Mouse (Mus musculus): ENCODE measurements around the gene Irak4.

The Irak4 gene

DNA sequence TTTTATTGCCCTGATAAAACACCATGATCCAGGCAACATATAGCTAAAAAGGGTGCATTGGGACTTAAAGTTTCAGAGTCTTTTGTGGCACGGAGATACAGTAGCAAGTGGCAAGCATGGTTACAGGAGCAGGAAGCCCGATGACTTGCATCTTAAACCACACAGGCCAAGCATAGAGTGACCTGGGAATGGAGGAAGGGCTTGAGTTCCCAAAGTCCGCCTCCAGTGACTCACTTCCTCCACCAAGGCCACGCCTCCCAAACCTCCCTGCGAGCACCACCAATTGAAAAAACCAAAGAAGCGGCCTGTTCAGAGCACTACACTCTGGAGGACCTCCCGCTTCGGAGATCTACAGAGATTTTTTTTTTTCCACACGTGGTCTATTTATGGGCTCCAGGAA lies 22.4 kb downstream of the Irak4 start:
- DNase-seq = no peak

DNA sequence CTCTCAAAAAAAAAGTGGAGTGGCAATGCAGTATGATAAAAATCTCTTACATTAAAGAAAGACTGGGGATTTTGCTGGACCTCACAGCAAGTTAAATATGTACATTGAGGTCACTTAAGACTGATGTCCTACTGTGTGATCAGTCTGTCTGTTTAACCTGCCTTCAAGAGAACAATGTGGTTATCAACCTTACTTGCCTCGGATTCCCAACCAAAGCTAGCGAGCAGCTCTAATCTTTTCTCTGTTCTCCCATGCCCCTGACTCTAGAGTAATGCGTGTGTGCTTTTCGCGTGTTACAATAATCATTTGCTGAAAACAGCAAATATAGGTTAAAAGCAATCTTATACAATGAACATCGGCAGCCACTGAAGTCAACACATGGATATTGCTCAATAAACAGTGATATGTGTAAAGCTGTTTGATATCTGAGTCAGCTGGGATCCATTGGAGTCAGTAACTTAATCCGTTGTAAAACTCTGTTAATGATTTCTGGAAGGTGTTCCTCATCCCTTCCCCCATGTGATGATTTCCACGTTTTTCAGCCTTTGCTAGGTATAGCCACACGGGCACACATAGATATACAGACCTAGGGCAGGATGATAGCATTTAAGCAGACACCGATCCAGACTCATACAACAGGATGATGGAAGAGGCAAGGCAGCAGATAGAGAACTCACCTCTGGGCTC lies 25.2 kb downstream of the Irak4 start:
- no peak for DNase-seq

DNA sequence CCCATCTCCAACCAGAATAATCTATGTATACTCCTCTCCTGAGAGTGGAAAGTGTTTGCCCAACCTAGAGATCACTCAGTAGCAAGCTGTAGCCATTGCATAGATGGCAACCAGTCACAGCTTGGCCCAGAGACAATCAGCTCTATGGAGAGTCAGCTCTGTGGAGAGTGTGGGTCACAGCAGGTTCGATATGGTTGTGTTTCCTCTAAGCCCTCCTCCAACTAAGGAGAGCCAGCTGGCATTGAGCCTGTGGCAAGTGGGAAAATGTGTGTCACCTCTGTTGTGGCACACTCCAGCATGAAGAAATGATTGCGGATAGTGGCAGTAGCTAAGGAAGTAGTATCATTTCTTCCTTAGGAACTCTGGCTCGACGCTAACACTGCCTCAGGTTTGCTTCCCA lies 28.1 kb downstream of the Irak4 start:
- DNase-seq = no peak

DNA sequence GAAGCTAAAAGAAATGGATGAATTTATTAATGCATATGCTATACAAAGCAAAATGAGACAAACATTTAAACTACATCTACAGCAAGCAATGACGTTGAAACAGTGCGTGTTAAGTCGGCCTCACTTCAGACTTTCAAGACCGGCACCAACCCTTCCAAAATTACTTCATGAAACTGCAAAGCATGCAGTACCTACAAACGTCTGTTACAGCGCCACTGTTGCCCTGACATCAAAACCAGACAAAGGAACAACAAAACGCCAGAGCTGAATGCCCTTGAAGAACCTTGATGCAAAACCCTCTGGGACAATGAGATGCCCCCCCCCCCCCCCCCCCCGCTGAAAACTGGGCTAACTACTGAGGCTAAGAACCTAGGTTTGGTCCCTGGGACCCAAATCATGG lies 29.3 kb downstream of the Irak4 start:
- no peak for DNase-seq

DNA sequence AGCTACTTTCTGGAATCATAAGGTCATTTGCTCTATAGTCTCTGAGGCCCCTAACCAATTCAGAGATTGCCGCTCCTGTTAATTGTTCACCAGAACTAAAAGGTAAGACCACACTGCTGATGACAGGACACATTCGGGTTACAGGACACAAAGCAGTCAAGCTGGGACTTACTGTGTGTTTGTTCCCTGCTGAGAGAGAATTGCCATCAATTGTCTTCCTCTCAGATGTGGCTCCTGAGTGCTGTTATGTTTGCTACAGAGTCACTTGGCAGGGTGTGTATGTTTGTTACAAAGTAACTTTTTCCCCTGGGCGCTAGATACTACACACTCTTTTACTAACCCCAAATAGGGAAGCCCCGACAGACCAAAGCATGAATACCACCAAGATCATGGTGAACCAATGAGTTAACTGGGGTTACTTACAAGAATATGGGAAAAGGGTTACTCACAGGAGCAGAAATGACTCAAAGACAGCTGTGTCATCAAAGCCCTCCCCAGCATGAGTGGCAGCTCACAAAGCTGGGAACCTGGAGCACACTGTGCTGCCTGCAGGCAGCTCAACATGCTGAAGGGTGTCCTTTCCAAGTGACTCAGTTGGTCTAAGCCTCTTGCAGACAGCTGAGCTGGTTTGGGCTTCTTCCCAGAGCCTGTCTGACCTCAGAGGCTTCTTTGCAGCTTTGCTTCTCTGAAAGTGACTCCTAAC lies 31.3 kb downstream of the Irak4 start:
- no peak for DNase-seq

DNA sequence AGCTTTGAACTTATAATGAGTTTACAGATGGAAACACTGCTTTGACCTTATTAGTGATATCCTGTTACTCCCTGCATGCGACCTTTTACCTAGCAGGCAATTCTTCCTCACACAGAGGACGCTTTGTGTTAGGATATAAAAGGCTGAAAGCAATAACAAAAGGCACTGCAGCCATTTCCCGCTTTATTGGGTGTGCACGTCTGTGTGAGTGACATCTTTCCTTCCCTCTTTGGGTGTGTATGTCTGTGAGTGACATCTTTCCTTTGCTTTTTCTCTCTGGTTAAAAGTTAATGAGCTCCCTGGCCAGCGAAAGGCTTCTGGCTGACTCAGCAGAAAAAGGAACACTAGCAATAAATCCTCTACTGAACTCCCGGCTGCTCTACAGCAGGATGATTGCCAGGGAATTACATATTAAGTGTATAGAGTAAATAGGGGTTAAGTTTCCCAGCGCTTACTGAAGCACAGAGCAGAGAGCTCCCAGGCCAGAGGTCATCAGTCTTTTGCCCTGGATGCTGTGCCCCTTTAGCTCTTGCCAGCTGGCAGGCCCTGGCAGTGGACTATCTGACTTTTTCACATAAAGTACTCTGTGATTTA lies 38.7 kb downstream of the Irak4 start:
- DNase-seq = no peak

DNA sequence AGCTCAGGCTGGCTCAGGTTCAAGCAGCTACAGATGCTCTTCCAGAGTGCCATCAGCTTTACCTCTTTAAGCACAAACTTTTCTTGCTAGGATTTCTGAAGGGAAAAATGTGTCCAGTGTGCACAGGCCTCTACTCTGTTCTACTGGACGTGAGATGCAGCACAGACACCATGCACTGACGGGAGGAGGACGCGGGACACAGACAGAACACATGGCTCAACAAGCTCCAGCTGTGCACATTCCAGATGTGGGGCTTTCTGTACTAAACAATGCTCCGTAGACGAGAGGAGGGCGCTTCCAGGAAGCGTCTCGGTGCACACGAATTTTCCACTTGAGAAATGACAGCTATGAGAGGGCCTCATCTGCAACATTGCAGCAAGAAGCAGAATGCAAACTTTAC lies 39.7 kb downstream of the Irak4 start:
- DNase-seq = no peak

DNA sequence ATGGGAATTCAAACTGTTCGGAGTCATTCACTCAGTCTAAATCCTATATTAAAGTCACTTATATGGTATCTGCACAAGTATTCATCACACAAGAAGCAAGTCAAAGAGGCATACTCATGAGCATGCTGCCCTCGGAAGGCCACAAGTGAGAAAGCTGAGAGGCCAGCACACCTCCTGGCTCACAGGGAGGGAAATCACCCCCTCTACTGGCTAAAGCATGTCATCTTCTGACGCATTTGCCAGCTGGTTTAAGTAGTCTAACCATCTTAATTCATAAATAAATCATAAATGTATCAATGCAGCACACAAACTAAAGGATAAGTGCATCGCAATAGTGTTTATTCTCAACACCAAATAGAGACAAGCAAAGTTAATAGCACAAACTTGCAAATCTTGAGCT lies 41.3 kb downstream of the Irak4 start:
- no peak for DNase-seq

DNA sequence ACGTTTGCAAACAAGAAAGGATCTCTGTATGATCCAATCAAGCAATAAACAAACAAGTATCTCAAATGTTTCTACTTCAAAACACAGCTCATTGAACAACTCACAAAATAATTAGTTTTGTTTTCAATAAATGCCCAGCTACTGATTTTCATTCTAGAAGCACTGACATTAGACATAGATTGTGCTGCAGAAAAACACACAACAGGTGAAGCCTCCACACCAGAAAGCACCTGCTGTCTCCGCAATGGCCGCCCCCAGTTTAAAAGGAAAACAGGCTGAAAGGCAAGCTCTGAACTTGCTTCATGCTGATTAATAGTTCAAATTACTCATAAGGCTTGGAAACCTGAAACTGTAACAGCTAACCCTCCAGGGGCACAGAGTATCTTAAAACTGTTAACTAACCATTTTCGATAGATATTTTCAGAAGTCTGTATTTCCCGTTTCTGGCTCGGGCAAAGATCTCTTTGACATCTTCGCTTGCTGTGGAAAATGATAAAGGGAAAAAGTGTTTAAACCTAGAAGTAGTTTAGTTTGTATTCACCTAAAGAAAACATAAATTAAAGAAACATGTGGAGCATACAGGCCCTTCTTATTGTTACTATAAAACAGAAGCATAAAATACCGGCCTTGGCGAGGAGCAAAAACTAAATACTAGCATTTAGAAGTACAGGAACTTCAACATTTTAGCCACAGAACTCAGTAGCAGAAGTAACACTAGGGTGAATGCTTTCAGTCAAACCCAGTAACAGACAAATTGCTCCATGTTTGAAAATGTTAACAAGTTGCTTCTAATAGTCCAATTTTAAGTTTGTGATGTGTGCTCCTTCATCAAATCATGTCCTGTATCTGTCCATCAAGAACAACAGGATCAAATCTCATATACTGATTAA lies 44.6 kb downstream of the Irak4 start:
- DNase-seq = no peak

DNA sequence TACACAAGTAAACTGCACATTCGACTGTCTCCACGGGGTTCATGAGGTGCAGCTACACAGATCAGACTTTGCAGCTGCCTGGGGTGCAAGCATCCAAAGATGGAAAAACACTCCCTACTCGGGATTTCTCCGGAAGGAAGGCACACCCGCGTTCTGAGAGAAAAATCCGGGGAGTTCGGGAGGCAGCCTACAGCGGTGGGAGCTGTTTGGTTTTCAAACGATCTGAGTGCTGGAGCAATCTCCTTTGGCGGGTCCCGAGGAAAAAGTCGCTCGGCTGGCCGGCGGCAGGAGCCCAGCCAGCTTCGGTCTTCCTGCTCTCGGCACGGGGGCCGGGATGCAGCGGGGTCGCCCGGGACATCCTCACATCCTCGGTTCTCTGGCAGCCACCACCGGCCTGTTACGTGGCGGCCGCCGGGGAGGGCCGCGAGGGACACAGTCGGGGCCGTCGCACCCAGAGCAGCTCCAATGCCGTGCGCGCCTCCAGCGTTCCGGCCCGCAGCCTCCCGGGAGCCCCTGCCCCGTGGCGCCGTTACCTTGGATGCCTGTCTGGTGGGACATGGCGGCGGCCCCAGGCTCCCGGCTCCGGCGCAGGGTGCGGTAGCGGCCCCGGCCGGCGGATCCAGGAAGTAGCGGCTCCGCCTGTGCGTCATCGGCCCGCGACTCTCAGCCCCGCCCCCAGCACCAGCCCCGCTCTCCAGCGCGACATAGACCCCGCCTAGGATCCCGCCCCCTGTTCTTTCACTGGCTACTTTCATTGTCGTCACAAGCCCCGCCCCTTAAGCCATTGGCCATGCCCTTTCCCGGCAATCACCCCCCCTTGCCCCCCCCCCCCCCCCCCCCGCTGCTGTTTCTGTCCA lies 46.0 kb downstream of the Irak4 start, which contains the start of gene Twf1:
Twf1 (minus strand) TSS at position 671 of the 857 bp plus-strand sequence.
- DNase-seq = peak; percentile 98

DNA sequence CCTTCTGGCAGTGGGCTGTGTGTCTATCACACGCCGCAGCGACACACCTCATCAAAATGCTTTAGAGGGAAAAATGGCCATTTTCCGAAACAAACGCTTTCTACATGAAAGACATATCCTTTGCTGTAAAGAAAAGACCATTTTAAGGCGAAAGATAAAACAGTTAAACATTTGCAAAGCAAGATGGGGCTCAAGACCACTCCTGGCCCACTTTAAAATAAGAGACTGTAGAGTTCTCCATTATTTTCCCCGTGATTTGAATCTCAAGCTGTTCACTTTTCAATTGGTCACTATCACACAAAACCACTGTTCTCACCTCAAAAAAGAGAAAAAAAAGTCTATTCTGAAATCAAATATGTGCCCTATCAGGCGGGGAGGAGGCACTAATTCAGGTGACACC lies 46.6 kb downstream of the Irak4 start:
- no peak for DNase-seq

DNA sequence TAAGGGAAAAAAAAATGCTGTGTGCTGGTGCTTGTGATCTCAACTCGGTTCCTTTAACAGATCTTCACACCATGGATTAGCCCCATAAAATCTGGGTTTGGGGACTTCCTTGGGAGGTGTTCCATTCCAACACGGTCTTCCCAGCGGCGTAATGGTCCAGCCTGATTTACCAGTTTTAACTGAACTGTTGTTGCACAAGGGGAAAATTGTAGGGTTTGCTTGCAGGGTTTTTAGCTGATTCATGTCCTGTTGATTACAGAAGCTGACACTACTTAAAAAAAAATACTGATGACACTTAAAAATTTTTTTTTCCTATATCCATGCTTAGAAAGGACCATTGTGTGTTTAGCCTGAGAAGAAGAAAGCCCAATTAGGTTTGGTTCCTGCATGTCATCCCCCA lies 47.9 kb downstream of the Irak4 start:
- DNase-seq = no peak

DNA sequence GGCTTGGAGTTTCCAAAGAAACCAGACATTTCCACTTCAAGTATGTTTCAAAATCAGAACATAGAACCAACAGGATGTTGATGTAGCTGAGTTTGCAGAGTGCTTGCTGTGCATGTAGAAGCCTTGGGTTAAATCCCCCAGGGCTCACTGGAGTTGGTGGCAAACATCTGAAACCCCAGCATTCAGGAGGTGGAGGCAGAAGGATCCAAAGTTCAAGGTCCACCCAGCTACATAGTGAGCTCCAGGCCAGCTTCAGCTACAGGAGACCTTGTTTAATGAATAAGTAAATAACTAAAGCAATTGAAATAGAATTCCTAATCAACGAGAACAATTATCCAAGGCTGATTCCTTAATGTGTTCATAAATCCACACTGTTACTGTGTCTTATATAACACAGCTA lies 50.1 kb downstream of the Irak4 start:
- no peak for DNase-seq

DNA sequence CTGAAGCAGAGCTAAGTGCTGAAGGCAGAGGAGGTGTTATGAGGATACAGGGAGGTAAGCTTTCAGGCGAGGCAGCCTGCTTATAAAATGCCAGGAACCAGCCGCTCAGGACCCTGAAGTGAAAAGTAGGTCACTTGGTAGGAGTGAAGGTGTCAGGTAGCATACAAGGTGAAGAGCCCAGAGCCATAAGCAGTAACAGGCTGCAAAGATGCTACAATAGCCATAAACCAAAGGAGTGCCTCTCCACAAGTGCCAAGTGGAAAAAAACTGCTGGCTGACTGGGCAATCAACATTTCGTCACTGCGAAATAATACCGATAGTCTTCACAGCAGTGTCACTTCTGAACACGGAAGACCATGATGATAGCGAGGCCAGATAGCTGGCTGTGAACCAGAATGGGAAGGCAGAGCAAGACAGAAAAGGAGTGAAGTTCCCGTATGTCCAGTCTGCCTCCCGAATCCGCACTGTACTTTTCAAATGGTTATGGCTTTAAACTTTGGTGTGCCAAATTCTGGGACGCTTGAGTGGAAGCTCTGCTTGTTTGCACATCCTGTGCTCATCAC lies 56.8 kb downstream of the Irak4 start:
- no peak for DNase-seq

DNA sequence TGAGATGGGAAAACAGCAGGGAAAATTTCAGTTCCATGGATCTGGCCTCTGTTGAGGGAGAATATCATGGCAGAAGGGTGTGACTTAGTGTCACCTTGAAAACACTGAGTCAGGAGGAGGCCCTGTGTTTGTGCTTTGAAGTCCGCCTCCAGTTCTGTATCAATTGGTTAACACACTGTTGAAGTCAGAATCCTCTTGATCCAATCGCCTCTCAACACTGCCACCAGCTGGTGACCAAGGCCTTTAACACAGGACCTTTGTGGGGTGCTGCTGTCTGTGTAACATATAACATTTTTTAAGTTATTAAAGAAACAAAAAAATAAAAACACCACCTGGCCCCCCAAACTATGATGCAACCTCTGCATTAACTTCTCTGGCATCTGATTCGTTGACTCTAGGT lies 57.9 kb downstream of the Irak4 start:
- DNase-seq = peak; percentile 30

DNA sequence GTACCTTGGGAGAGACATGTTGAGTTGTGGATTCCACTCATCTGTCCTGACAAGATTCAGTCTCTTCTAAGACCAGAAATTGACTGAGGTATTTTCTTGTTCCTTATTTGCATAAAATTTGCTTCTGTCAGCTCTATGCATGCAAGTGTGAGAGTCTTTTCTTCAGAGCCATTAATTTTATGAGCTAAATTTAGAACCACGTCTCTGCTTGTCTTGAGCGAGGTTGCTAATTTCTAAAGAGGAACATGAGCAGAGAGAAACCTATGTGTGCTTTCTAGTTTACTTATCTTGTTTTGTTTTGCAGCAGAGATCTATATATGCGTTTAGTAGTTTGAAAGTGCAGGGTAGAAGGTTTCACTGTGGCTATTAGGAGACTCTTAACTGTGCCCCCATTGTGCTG lies 59.0 kb downstream of the Irak4 start:
- no peak for DNase-seq

DNA sequence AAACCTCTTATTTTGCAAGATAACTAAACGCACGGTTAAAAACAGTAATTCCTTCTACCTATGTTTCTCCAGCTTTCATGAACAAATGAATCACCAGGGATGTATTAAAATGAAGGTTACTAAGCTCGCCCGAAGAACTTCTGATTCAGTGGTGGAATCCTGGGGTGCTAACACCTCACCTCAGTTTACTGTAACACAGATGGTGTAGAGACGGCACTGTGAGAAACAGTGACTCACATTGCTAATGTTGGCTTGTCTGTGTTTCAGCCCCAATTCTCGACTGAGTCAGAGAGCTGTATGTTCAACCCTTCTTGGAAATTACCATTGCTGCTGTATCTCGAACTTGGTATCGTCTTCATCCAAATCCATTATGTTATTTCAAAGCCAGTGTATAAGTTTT lies 64.3 kb downstream of the Irak4 start:
- no peak for DNase-seq

DNA sequence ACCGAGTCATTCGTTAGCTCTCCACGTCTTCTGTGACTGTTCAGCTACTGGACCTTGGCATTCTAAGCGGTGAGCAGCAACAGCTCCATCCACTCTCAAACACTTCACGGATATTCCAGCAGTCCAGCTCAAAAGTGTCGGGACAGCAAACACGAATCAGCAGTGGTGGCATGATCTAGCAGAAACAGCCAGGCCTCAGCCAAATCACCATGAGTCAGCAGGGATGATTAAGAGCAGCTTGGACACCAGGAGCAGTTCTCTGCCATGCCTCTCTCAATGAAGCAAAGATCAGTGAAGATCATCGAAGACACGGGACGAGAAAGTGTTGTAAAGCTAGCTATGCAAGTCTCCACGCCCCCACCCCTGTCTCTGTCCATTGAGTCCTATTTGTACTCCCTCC lies 72.6 kb downstream of the Irak4 start:
- DNase-seq = no peak

DNA sequence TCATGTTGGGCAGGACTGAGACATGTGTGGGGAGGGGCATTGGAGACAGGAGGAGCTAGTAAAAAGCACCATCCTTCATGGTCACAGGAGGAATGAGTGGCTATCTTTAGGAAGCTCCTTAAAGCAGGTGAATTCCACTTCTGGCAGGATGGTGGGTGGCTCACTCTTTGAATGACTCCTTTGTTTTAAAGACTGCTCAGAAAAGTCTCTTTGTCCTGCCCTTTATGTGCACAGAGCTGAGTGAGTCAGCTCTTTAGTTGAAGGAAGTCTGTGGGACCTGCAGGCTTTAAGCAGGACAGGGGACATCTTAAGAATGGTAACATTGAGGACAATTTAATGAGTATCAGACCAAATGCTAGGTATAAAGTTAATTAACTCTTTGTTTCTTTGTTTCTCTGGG lies 77.5 kb downstream of the Irak4 start:
- no peak for DNase-seq

DNA sequence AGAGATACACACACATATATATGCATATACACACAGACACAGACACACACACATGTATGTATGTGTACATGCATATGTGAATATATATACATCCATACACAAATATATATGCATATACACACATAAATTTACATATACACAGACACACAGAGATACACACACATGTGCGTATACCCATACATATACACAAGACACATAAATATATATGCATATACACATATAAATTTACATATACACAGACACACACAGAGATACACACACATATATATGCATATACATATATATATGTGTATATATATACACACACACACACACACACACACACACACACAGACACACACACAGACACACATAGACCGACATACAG lies 85.0 kb downstream of the Irak4 start:
- no peak for DNase-seq

DNA sequence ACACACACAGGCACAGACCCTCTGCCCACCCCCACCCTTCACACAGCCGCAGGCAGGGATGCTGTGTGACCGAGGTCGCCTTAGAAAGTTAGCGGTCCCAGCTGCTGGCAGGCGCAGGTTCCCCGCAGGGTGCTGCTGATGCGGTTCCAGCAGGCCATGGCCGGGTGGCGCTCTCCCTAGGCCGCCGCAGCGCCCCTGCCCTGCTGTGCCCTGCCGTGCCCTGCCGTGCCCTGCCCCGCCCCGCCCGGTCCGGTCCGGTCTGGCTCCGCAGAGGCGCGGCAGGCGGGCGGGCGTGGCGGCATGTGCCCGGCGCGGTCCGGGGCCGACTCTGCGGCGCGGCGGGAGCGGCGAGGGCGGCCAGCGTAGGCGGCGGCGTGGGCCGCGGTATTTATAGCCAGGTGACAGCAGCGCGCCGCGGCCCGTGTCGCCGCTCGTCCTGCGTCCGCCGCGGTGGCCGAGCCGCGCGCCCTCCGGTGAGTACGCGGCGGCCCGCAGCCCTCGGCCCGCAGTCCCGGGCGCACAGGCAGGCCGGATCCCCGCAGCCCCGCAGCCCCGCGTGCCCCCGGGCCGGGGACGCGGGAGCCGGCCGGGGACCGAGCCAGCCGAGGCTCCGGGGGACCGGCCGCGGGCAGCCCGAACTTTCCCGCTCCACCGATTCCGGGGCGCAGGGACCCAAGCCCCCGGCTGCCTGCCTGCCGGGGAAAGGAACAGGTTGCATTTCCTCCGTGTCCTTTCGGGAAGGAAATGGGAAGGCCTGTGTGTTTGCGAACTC lies 85.6 kb downstream of the Irak4 start, which contains the start of gene Tmem117:
Tmem117 (plus strand) TSS at position 403 of the 772 bp plus-strand sequence.
- DNase-seq = peak; percentile 65
